Mouse (Mus musculus) kidney, adult 11 months (tissue): ENCODE measurements around the gene Dnaaf3.
"Not testable (repeated sequence)": the region's sequence is repeated elsewhere in the genome, so short reads cannot be mapped to it uniquely, and the experiment has no call there.

Experiments used
- DNase-seq: peaks from one replicate; pipeline ENCODE4 v3.0.0; 2022

Dnaaf3 gene

DNA sequence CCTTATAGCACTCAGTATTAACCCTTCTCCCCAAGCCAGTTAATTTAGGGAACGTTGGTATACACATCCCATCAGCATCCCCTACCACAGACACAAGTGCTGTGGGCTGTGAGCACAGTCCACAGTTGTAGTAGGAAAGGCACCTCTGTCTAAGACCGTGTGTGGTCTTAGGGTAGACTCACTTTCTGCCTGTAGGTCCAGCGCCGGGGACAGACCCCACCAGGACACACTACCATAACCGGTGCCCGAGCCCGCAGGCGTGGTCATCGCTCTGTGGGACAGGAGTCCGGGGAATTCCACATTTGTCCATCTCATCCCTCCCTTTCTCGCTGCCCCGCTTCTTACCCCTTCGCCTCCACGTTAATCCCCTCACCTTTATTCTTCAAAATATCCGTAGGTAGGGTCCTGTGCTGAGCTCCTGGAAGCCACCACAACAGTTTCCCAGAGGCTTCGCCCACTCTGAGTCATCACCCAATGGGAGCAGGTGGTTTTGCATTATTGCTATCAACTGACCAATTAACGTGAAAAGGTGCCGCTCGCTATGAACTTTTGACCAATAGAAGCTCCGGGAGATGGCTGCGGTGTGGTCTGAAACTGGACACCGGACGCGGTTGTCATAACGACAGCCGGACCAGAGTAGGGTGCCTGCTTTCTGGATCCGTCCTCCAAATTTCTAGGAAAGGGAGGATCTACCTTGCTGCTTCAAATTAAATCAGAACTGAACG, at the start of gene Dnaaf3:
Gene Dnaaf3, minus strand, starts transcription at position 449 of the 725 bp plus-strand sequence.
- peak; percentile 85 for DNase-seq

DNA sequence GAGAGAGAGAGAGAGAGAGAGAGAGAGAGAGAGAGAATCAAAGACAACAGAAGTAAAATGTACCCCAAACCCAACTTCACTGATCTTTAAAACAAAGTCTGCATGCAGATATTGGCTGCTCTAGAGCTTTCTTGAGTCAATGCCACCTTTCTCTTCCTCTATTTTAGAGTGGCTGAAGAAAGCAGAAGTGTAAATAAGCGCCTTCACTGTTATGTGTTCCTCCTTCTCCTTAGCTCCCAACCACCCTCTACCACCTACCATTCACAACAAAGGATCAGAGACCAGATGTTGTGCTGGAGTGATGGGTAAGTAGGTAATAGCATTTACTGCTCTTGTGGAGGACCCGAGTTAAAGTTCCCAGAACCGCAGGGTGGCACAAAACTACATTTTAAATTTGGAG, 49.2 kb upstream of the Dnaaf3 start:
- not testable (repeated sequence) for DNase-seq

GRCm38 (mm10) chr7:4572361-4572760, 40.1 kb upstream of the Dnaaf3 start:
- not testable (repeated sequence) for DNase-seq

- DNase-seq, result no peak
Observed at GRCm38 (mm10) chr7:4562660-4563059, 30.4 kb upstream of the Dnaaf3 start.

DNA sequence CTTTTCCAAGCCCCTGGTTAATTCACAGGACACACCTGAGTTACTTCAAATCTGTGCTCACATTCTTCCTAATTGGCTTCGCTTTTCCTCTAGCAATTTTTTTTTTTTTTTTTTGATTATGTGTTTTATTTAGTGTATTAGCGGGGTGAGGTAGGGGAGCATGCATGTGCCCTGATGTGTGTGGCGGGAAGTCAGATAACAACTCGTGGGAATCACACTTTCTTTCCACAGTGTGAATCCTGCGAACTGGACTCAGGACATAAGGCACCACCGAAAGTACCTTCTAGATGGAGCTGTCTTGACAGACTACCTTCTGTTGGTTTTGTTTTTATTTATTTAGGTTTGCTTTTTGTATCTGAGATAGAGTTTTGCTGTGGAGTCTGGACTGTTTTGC, 24.9 kb upstream of the Dnaaf3 start:
- DNase-seq, result no peak

GRCm38 (mm10) chr7:4556256-4557166, 24.3 kb upstream of the Dnaaf3 start:
- DNase-seq, result peak; percentile 49

- DNase-seq, result no peak
Observed at GRCm38 (mm10) chr7:4547221-4547641, 15.0 kb upstream of the Dnaaf3 start, which contains the start of gene Syt5. TSS of gene Syt5 (minus strand) at chr7:4547541.

DNA sequence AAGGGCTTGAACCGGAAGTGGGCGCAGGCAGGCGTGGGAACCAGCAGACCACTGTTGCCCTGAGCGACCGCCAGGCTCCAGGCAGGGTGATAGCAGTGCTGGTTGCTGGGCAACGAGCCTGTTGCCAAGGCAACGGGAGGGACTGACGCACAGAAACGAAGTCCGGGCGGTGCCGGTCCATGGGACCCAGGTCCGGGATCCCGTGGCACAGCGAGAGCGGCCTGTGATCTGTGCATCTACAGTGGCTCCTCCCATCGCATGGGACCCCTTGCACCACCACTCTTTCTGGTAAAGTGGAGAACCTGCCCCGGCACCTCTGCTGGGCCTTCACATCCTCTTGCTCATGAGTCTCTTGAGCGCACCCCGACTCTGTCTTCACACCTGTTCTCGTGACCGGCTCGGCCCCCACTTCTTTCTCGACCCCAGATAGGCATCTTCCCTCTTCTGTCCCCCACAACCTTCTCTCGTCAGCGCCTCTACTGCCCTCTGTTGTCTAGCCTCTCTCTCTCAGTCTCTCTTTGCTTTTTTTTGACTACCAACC, 14.4 kb upstream of the Dnaaf3 start:
- DNase-seq, result peak; percentile 33

GRCm38 (mm10) chr7:4546050-4546449, 13.8 kb upstream of the Dnaaf3 start:
- no peak for DNase-seq

DNA sequence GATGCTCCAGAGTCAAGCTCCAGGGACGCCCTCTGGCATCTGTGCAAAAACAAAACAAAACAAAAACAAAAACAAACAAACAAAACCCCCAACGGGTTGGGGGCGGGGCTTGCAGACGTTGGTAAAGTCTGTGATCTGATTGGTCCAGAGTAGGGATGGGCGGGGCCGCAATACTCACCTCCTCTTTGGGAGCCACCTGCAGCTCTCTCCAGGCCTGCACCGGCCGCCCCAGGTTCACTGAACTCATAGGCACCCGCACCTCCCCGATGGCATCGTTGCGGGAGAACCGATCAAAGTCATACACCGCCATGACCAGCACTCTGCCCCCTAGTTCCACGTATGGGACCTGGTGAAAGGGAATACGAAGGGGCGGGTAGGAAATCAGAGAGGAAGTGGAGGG, 9.8 kb upstream of the Dnaaf3 start:
- no peak for DNase-seq

- no peak for DNase-seq
Observed at GRCm38 (mm10) chr7:4541344-4541743, 9.1 kb upstream of the Dnaaf3 start.

GRCm38 (mm10) chr7:4539019-4539418, 6.8 kb upstream of the Dnaaf3 start:
- DNase-seq, result no peak

DNA sequence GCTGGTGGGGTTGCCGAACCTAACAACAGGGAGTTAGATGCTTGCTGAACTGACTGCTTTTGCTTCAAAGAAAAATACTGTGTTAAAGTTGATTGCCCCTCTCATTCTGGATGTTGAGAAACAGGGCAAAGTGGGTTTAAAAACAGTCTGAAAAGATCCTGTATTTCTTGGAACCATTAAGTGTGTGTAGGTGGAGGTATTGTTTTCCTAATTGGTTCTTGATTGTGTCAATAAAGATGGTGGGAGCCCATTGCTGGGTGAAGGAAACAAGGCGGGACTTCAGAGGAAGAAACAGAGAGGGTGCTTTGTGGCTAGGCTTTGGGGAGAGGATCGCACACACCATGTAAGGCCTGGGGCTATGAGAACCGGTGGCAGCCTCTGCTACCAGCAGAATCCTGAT, 4.9 kb upstream of the Dnaaf3 start:
- no peak for DNase-seq

DNA sequence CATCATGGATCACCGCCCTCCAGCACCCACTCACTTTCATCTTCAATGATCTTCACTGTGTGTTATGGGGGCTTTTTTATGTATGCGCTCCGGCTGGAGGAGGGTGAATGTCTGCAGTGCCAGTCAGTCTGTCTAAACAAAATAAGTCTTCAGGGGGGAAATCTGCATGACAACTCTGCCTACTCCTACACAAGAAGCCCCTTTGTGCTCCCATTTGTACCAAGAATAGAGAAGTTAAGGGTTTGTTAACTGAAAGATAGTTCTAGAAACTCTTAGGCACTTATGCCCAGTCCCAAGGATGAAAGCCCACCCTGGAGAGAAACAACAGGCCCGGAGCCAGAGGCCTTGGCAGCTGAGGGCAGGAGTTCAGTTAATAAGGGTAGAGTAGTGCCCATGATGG, 4.1 kb upstream of the Dnaaf3 start:
- DNase-seq, result no peak

GRCm38 (mm10) chr7:4530166-4530565, 2.1 kb downstream of the Dnaaf3 start:
- not testable (repeated sequence) for DNase-seq

DNA sequence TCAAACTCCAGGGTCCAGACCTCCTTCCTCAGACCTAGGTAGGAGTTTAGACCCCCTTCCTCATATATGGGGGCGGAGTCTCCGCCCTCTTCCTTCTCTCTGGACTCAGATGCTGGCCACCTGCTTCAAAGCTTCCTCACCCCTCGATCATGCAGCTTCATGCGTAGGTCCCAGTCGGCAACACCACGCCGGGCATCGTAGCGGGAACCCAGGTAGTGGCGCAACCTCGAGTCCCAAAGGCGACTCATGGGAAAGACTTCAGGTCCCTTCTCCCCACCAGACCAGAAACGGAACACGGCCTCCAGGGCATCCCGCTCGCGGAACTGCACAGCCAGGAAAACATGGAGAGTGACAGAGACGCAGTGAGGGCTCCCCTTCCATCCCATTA, 5.0 kb downstream of the Dnaaf3 start:
- no peak for DNase-seq

DNA sequence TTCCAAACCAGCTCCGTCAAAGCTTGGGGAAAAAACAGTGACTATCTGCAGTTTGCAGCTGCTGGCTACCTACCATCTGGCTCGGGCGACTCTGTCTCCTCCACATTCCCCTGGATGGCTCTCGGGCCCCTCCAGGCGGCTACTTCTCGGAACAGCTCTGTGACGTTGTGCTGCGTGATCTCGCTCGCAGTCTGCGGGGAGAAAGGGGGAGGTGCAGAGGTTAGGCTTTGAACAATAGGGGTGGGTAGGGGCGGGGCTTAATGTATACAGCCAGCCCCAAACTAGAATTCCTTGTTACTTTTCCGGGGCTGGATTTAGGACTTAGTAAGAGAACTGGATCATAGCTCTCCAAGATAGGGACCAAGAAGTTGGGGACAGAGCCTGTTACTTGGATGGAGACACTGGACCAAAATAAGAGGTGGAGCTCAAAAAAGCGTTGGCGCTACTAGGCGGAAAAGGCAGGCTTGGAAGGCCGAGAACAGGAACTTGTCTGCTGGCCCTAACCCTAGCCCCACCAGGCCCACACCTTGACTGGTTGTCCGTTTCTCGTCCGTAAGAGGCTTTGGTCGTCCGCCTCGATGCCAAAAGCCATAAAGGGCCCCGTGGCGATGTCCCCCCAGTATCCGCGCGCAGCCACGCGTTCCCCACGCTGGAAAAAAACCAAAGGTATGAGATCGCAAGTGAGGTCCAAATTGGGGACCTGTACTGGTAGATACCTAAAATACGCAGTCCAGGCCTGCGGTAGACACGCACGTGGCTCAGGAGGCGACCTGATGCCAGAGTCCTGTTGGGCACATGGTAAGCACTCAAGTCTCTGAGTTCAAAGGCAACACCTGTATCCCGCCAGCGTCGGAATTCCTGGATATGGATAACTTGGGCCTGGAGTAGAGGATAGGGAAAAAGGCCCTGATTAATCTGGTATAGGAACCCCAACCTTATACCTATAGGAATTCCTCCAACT, 5.6 kb downstream of the Dnaaf3 start:
- peak; percentile 51 for DNase-seq

DNA sequence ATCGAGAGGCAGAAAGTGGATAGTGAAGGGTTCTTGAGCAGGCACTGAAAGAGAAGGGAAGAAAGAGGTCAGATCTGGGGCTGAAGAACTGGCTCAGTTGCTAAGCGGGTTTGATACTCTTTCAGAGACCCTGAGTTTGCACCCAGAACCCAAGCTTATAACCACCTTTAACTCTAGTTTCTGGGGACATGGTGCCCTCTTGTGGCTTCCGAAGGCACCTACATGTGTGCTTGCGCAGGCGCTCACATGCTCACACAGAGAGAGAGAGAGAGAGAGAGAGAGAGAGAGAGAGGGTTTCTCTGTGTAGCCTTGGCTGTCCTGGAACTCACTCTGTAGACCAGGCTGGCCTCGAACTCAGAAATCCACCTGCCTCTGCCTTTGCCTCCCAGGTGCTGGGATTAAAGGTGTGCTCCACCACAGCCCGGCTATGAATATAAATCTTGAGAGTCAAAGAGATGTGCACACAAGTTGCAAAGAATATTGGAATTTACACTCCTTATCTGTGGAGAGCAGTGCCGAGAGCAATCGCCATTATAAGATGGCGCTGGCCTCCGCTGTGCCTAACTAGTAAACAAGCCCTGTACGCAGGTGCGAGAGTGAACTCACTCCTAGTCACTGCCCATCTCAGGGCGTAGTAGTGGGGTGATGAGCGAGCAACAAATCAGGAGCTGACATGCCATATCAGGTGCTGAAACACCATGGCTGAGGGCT, 7.9 kb downstream of the Dnaaf3 start, which contains the start of gene Tnni3:
Gene Tnni3, minus strand, starts transcription at position 18 of the 711 bp plus-strand sequence.
- DNase-seq, result not testable (repeated sequence)

GRCm38 (mm10) chr7:4523205-4524130, 8.8 kb downstream of the Dnaaf3 start:
- no peak for DNase-seq

- no peak for DNase-seq
Observed at GRCm38 (mm10) chr7:4522292-4522691, 10.0 kb downstream of the Dnaaf3 start.
